Mouse (Mus musculus): ENCODE data around the gene Fancc. TPM values are rescaled to one million over a fixed set of nuclear protein-coding genes. Genes with fewer than 3 reads are reported as not detected.
A peak's percentile ranks its signal among the peaks of the same experiment; 100 is the strongest.

Fancc gene
- polyA plus RNA-seq, 1 experiment, result 9.0 TPM

DNA sequence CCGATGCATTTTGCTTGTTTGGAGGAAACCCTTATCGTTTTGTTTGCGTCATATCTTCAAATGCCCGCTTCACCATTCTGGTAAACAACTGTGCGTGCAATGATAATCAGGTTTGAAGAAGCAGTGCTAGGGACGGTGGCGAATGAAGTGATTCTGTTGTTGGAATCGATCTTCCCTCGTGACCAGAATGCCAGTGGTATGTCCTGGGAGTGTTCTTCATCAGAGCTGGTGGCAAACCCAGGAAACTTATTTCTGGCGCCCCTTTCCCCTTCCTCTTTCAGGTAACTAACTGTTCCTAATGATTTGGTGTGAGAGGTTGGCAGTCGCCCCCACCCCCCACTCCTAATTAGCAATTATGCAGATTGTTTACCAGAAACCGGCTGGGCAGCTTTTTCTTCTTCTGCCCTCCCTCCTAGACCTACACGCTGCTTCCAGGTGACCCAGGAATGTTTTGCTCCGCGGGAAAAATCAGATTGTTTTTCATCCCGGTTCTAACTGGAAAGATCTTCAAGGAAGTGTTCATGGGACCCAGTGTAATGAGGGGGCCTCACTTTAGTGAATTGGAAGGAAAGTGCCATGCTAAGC lies 225.0 kb downstream of the Fancc start:
- Histone ChIP-seq H3K4me1 (ENCODE audit: control insufficient read depth, insufficient read depth, low read length) (peaks cover 41% of the 10 kb centered on the region), H3K27me3 (replicated peaks; ENCODE audit: control insufficient read depth, insufficient read depth, low read length) (no peaks in the 10 kb centered on the region), H3K27ac (ENCODE audit: insufficient read depth, low read depth, low read length) (peak overlapping the region; percentile 91), H3K36me3 (ENCODE audit: control insufficient read depth, insufficient read depth, low read length) (no peaks in the 10 kb centered on the region; the same call in 1 of the 2 replicates), H3K4me3 (ENCODE audit: insufficient read depth, low read depth, low read length) (peak overlapping the region; percentile 59)
- 26% methylated on average over 16 of the region's 16 CpGs for WGBS
- no peak for TF ChIP-seq POLR2A (IDR thresholded peaks at IDR 0.05; ENCODE audit: low read depth, low read length)
- TF ChIP-seq CTCF (conservative IDR thresholded peaks at IDR 0.05; ENCODE audit: insufficient read depth, insufficient read length, low read depth, low read length), result no peak
- peak; percentile 66 for DNase-seq

- H3K4me1 ChIP-seq (ENCODE audit: control insufficient read depth, insufficient read depth, low read length), result peaks cover 52% of the 10 kb centered on the region
- WGBS, result 36% methylated on average over 5 of the region's 5 CpGs
These were observed 226.9 kb downstream of the Fancc start for GRCm38 (mm10) chr13:63270191-63270590.

DNA sequence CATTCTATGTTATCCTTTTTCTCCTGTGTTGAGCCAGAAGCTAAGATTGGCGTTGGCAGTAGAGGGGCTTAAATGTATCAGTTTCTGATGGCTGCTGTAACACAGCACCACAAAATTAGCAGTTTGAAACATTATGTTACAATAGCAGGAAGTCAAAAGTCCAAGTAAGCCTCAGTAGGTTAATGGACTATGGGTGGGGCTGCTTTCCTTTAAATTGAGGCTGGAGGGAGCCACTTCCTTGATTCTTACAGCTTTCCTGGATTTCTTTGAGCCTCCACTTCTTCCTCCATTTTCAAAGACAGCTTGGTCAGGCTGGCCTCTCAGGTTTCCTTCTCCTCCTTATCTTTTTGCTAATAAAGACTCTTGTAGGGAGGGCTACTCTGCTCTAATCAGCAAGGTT lies 228.3 kb downstream of the Fancc start:
- Histone ChIP-seq H3K4me3 (ENCODE audit: insufficient read depth, low read depth, low read length) (no peak overlapping the region), H3K27ac (ENCODE audit: insufficient read depth, low read depth, low read length) (peak overlapping the region; percentile 71), H3K4me1 (ENCODE audit: control insufficient read depth, insufficient read depth, low read length) (peaks cover 54% of the 10 kb centered on the region), H3K36me3 (ENCODE audit: control insufficient read depth, insufficient read depth, low read length) (no peaks in the 10 kb centered on the region; the same call in 1 of the 2 replicates), H3K27me3 (replicated peaks; ENCODE audit: control insufficient read depth, insufficient read depth, low read length) (no peaks in the 10 kb centered on the region)
- no peak for TF ChIP-seq CTCF (conservative IDR thresholded peaks at IDR 0.05; ENCODE audit: insufficient read depth, insufficient read length, low read depth, low read length)
- TF ChIP-seq POLR2A (IDR thresholded peaks at IDR 0.05; ENCODE audit: low read depth, low read length), result no peak
- DNase-seq, result no peak
- 29% methylated on average over 1 of the region's 1 CpGs for WGBS

More at GRCm38 (mm10) chr13:63270191-63270590, 226.9 kb downstream of the Fancc start:
- peak; percentile 78 for DNase-seq
- Histone ChIP-seq H3K27me3 (replicated peaks; ENCODE audit: control insufficient read depth, insufficient read depth, low read length) (no peaks in the 10 kb centered on the region), H3K36me3 (ENCODE audit: control insufficient read depth, insufficient read depth, low read length) (no peaks in the 10 kb centered on the region; the same call in 1 of the 2 replicates), H3K4me3 (ENCODE audit: insufficient read depth, low read depth, low read length) (no peak overlapping the region; the same call in 1 of the 2 replicates), H3K27ac (ENCODE audit: insufficient read depth, low read depth, low read length) (peak overlapping the region; percentile 28; the same call in 1 of the 2 replicates)
- TF ChIP-seq CTCF (conservative IDR thresholded peaks at IDR 0.05; ENCODE audit: insufficient read depth, insufficient read length, low read depth, low read length) (no peak), POLR2A (IDR thresholded peaks at IDR 0.05; ENCODE audit: low read depth, low read length) (no peak)

GRCm38 (mm10) chr13:63268371-63268770 lies 228.7 kb downstream of the Fancc start:
- Histone ChIP-seq H3K27ac (ENCODE audit: insufficient read depth, low read depth, low read length) (peak overlapping the region; percentile 71), H3K4me3 (ENCODE audit: insufficient read depth, low read depth, low read length) (no peak overlapping the region), H3K27me3 (replicated peaks; ENCODE audit: control insufficient read depth, insufficient read depth, low read length) (no peaks in the 10 kb centered on the region), H3K36me3 (ENCODE audit: control insufficient read depth, insufficient read depth, low read length) (no peaks in the 10 kb centered on the region; the same call in 1 of the 2 replicates), H3K4me1 (ENCODE audit: control insufficient read depth, insufficient read depth, low read length) (peaks cover 54% of the 10 kb centered on the region)
- peak; percentile 79 for DNase-seq
- TF ChIP-seq CTCF (conservative IDR thresholded peaks at IDR 0.05; ENCODE audit: insufficient read depth, insufficient read length, low read depth, low read length), result no peak
- no peak for TF ChIP-seq POLR2A (IDR thresholded peaks at IDR 0.05; ENCODE audit: low read depth, low read length)
- 17% methylated on average over 4 of the region's 4 CpGs for WGBS

DNA sequence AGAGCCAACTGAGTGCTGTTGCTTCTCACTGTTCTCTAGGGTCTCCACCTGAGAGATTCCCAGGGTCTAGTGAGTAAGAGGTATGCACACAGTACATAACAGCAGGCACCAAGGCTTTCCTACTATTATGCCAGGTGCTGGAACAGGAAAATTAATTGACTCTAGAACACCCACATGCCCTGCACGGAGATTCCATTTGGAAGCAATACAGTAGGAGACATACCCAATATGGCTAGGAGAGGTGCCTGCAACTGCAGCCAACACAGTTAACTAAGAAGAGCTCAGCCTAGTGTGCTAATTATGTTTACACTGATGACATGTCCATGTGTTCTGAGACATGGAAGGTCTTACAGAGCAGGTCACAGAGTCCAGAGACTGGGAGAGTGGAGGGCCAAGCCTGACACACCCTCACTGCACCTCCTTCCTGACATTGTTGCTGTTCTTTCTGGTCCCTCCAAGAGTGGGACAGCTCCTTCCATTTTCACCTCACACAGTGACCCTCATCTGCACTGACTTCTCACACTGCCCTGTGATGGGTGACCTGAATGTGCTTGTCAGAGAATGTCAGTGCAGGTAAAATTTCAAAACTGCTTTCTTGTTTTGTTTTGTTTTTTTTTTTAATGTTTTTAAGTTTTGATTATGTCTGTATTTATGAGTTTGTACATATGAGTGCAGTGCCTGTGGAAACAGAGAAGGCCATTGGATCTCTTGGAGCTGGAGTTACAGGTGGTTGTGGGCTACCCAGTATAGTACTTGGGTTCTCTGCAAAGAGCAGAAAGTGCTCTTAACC lies 234.7 kb downstream of the Fancc start:
- Histone ChIP-seq H3K36me3 (ENCODE audit: control insufficient read depth, insufficient read depth, low read length) (no peaks in the 10 kb centered on the region; the same call in 1 of the 2 replicates), H3K27me3 (replicated peaks; ENCODE audit: control insufficient read depth, insufficient read depth, low read length) (no peaks in the 10 kb centered on the region), H3K4me3 (ENCODE audit: insufficient read depth, low read depth, low read length) (no peak overlapping the region), H3K4me1 (ENCODE audit: control insufficient read depth, insufficient read depth, low read length) (peaks cover 63% of the 10 kb centered on the region), H3K27ac (ENCODE audit: insufficient read depth, low read depth, low read length) (peak overlapping the region; percentile 10; the same call in 1 of the 2 replicates)
- 41% methylated on average over 1 of the region's 1 CpGs for WGBS
- TF ChIP-seq CTCF (conservative IDR thresholded peaks at IDR 0.05; ENCODE audit: insufficient read depth, insufficient read length, low read depth, low read length) (no peak), POLR2A (IDR thresholded peaks at IDR 0.05; ENCODE audit: low read depth, low read length) (no peak)
- DNase-seq, result no peak

DNA sequence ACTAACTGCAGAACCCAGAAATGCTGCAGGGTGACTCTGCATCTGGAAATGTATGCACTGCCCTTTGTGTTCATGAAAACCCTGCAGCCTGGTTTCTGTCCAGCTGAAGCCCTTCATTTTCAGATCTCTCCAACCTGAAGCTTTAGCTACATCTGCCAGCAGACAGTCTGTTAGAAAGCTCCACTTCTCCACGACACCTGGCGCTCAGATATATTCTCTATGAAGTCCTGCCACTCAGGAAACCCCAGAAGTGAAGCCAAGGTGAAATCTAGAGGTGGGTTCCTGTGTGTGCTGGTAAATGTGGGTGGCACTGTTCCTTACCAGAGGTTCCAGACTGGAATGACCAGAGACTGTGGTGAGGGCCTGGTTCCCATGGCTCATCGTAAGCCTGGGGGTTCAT lies 235.4 kb downstream of the Fancc start:
- no peak for TF ChIP-seq CTCF (conservative IDR thresholded peaks at IDR 0.05; ENCODE audit: insufficient read depth, insufficient read length, low read depth, low read length)
- no peak for TF ChIP-seq POLR2A (IDR thresholded peaks at IDR 0.05; ENCODE audit: low read depth, low read length)
- no peak for DNase-seq
- Histone ChIP-seq H3K36me3 (ENCODE audit: control insufficient read depth, insufficient read depth, low read length) (no peaks in the 10 kb centered on the region; the same call in 1 of the 2 replicates), H3K4me1 (ENCODE audit: control insufficient read depth, insufficient read depth, low read length) (peaks cover 61% of the 10 kb centered on the region), H3K27me3 (replicated peaks; ENCODE audit: control insufficient read depth, insufficient read depth, low read length) (no peaks in the 10 kb centered on the region), H3K4me3 (ENCODE audit: insufficient read depth, low read depth, low read length) (no peak overlapping the region), H3K27ac (ENCODE audit: insufficient read depth, low read depth, low read length) (peak overlapping the region; percentile 10; the same call in 1 of the 2 replicates)
- WGBS, result 87% methylated on average over 3 of the region's 3 CpGs

Data from kidney, adult 2 months (tissue).